Mouse (Mus musculus) kidney, adult 2 months (tissue): ENCODE measurements around the gene Sh3gl2. TPM values are rescaled to one million over a fixed set of nuclear protein-coding genes. Genes with fewer than 3 reads are reported as not detected.

ENCODE experiments used
- DNase-seq: peaks from one replicate; pipeline ENCODE4 v3.0.0; 2021
- H3K27ac ChIP-seq: fragments of 200-500 bp; 2 replicates; pipeline ENCODE4 v1.5.1; 2012; ENCODE audit warnings: low read depth, low read length, control low read depth, inconsistent platforms; ENCODE audit not compliant: insufficient read depth
- H3K27me3 ChIP-seq: fragments of 200-500 bp; replicated peaks from 2 replicates; pipeline ENCODE4 v1.6.1; 2012; ENCODE audit warnings: mild to moderate bottlenecking, moderate library complexity, low read length, inconsistent platforms; ENCODE audit not compliant: control insufficient read depth, insufficient read depth
- H3K36me3 ChIP-seq: fragments of 200-500 bp; 2 replicates; pipeline ENCODE4 v1.6.1; 2012; ENCODE audit warnings: mild to moderate bottlenecking, moderate library complexity, low read length, inconsistent platforms; ENCODE audit not compliant: control insufficient read depth, insufficient read depth
- H3K4me1 ChIP-seq: fragments of 200-500 bp; 2 replicates; pipeline ENCODE4 v1.6.1; 2011; ENCODE audit warnings: low read length; ENCODE audit not compliant: control insufficient read depth, insufficient read depth
- H3K4me3 ChIP-seq: fragments of 200-500 bp; 2 replicates; pipeline ENCODE4 v1.5.1; 2011; ENCODE audit warnings: mild to moderate bottlenecking, low read depth, low read length, control low read depth; ENCODE audit not compliant: insufficient read depth
- CTCF ChIP-seq: fragments of 200-500 bp; conservative IDR thresholded peaks from 2 replicates; pipeline ENCODE4 v1.5.1; 2011; ENCODE audit warnings: low read depth, mild to moderate bottlenecking, control low read depth, low read length, moderate library complexity, mixed read lengths; ENCODE audit not compliant: insufficient read depth, insufficient read length
- POLR2A ChIP-seq: fragments of 200-500 bp; IDR thresholded peaks from one replicate; pipeline ENCODE4 v1.6.1; 2011; ENCODE audit warnings: low read depth, low read length, control low read depth
- WGBS: fragments of 180-500 bp; shearing (Covaris S2); methylation state at CpG from one replicate; pipeline ENCODE4 v1.1.7; 2018; 5-methylcytosine and 5-hydroxymethylcytosine counted together
- polyA plus RNA-seq: library from polyadenylated mRNA; depleted of rRNA; stranded (reverse); fragments of >200 nt; gene quantifications from 2 replicates; pipeline ENCODE4 v1.2.3, GENCODE M21; 2012

The Sh3gl2 gene
- polyA plus RNA-seq, 1 experiment: 13.0 TPM

GRCm38 (mm10) chr4:85272877-85273276 is 68.0 kb downstream of the Sh3gl2 start:
- no peaks in the 10 kb centered on the region for H3K4me1 ChIP-seq
- DNase-seq: no peak
- no peak overlapping the region for H3K4me3 ChIP-seq
- H3K27me3 ChIP-seq: no peaks in the 10 kb centered on the region
- 85% methylated on average over 4 of the region's 4 CpGs for WGBS
- TF ChIP-seq POLR2A: no peak
- TF ChIP-seq CTCF: no peak
- no peak overlapping the region for H3K27ac ChIP-seq
- no peaks in the 10 kb centered on the region for H3K36me3 ChIP-seq

GRCm38 (mm10) chr4:85273452-85273851 is 68.5 kb downstream of the Sh3gl2 start:
- Histone ChIP-seq H3K27me3 (no peaks in the 10 kb centered on the region), H3K27ac (no peak overlapping the region), H3K4me3 (no peak overlapping the region), H3K36me3 (no peaks in the 10 kb centered on the region), H3K4me1 (no peaks in the 10 kb centered on the region)
- DNase-seq: no peak
- WGBS: 66% methylated on average over 3 of the region's 3 CpGs
- TF ChIP-seq POLR2A (no peak), CTCF (no peak; the same call in 1 of the 2 replicates)

- H3K27ac ChIP-seq: no peak overlapping the region
- WGBS: 96% methylated on average over 9 of the region's 9 CpGs
- H3K4me1 ChIP-seq: no peaks in the 10 kb centered on the region
- no peak overlapping the region for H3K4me3 ChIP-seq
- DNase-seq: no peak
- H3K27me3 ChIP-seq: no peaks in the 10 kb centered on the region
- H3K36me3 ChIP-seq: no peaks in the 10 kb centered on the region
- no peak for TF ChIP-seq POLR2A
- TF ChIP-seq CTCF: no peak
These were observed 78.2 kb downstream of the Sh3gl2 start for GRCm38 (mm10) chr4:85283151-85283550.

- Histone ChIP-seq H3K4me3 (no peak overlapping the region), H3K27ac (no peak overlapping the region), H3K27me3 (no peaks in the 10 kb centered on the region), H3K36me3 (no peaks in the 10 kb centered on the region), H3K4me1 (no peaks in the 10 kb centered on the region)
- WGBS: 87% methylated on average over 1 of the region's 1 CpGs
- TF ChIP-seq POLR2A: no peak
- no peak for TF ChIP-seq CTCF
- DNase-seq: no peak
These were observed 85.1 kb downstream of the Sh3gl2 start for GRCm38 (mm10) chr4:85289990-85290389.

GRCm38 (mm10) chr4:85291296-85291695 is 86.4 kb downstream of the Sh3gl2 start:
- Histone ChIP-seq H3K27ac (no peak overlapping the region), H3K4me1 (no peaks in the 10 kb centered on the region), H3K36me3 (no peaks in the 10 kb centered on the region), H3K4me3 (no peak overlapping the region), H3K27me3 (no peaks in the 10 kb centered on the region)
- DNase-seq: no peak
- WGBS: 46% methylated on average over 4 of the region's 4 CpGs
- TF ChIP-seq POLR2A (no peak), CTCF (no peak)

GRCm38 (mm10) chr4:85293368-85293767 is 88.4 kb downstream of the Sh3gl2 start:
- WGBS: 66% methylated on average over 3 of the region's 3 CpGs
- H3K27me3 ChIP-seq: no peaks in the 10 kb centered on the region
- no peaks in the 10 kb centered on the region for H3K4me1 ChIP-seq
- no peak overlapping the region for H3K27ac ChIP-seq
- DNase-seq: no peak
- TF ChIP-seq CTCF: no peak
- no peak for TF ChIP-seq POLR2A
- H3K4me3 ChIP-seq: no peak overlapping the region
- H3K36me3 ChIP-seq: no peaks in the 10 kb centered on the region

GRCm38 (mm10) chr4:85300610-85301405 is 95.9 kb downstream of the Sh3gl2 start:
- DNase-seq: no peak
- 91% methylated on average over 6 of the region's 6 CpGs for WGBS
- TF ChIP-seq CTCF: no peak
- TF ChIP-seq POLR2A: no peak

More at GRCm38 (mm10) chr4:85300610-85301405, 95.9 kb downstream of the Sh3gl2 start:
- Histone ChIP-seq H3K4me3 (no peak overlapping the region), H3K27me3 (no peaks in the 10 kb centered on the region), H3K27ac (no peak overlapping the region), H3K36me3 (no peaks in the 10 kb centered on the region), H3K4me1 (no peaks in the 10 kb centered on the region)
